17 mouse cellular contexts compared by ENCODE assay signal in genomic region chr6:22474604-22475003, GRCm38 (mm10).
DNase-seq lines count a peak whose midpoint lies in the region; ATAC-seq and TF ChIP-seq lines count a peak whose summit lies in the region.
"Had no signal": no experiment of that assay in that cellular context is flagged by ENCODE, and none has a peak within 500 bp of the region (broad histone marks: within the 10 kb centered on the region; RNA-seq: fewer than 3 reads in every experiment).

No protein-coding gene starts in this region.

- 67% methylated on average over 4 of the region's 4 CpGs for WGBS in liver, adult 2 months

- no peaks in the 10 kb centered on the region for H3K36me3 ChIP-seq in G1E (replicated peaks)
- H3K36me3 ChIP-seq in liver, adult 2 months (ENCODE audit: control insufficient read depth, insufficient read depth, low read length): no peaks in the 10 kb centered on the region
- H3K36me3 ChIP-seq: heart, embryonic 12.5 days; intestine, embryonic 15.5 days; limb, embryonic 12.5 days; midbrain, embryonic 13.5 days; neural tube, embryonic 12.5 days had no signal

- TF ChIP-seq CTCF in G1E (IDR thresholded peaks at IDR 0.05; ENCODE audit: low read depth, low read length): no peak
- TF ChIP-seq CTCF in liver, adult 2 months (IDR thresholded peaks at IDR 0.05; ENCODE audit: low read depth, low read length): no peak

- no peaks in the 10 kb centered on the region for H3K27me3 ChIP-seq in G1E (ENCODE audit: insufficient read depth, low read length)
- no peaks in the 10 kb centered on the region for H3K27me3 ChIP-seq in liver, adult 2 months (ENCODE audit: control insufficient read depth, insufficient read depth, low read length)
- H3K27me3 ChIP-seq: heart, embryonic 12.5 days; intestine, embryonic 15.5 days; limb, embryonic 12.5 days; midbrain, embryonic 13.5 days; neural tube, embryonic 12.5 days had no signal

- peak; percentile 47 for DNase-seq in 3T3-L1 (ENCODE audit: low read depth, low spot score)
- DNase-seq in G1E (ENCODE audit: low spot score): peak; percentile 47
- DNase-seq in liver, adult 2 months (ENCODE audit: extremely low read depth, low read depth, low spot score): peak; percentile 12
- DNase-seq in cerebellum, adult 9-11 months: no peak
- no peak for DNase-seq in thymus, adult 18-20 months
- DNase-seq in natural killer cell, adult 2 months (ENCODE audit: low spot score in 2 of 2): no peak
- DNase-seq: adrenal gland, adult 2 months; gastrocnemius, postnatal 14 days had no signal

- H3K9me3 ChIP-seq in G1E (replicated peaks): no peaks in the 10 kb centered on the region
- H3K9me3 ChIP-seq: heart, embryonic 12.5 days; intestine, embryonic 15.5 days; limb, embryonic 12.5 days; midbrain, embryonic 13.5 days; neural tube, embryonic 12.5 days had no signal

- H3K9ac ChIP-seq in liver, adult 2 months (ENCODE audit: low read depth, low read length): no peak overlapping the region
- H3K9ac ChIP-seq: heart, embryonic 12.5 days; intestine, embryonic 15.5 days; limb, embryonic 12.5 days; midbrain, embryonic 13.5 days; neural tube, embryonic 12.5 days had no signal

- no peak for TF ChIP-seq POLR2A in liver, adult 2 months (IDR thresholded peaks at IDR 0.05; ENCODE audit: extremely low read depth, insufficient read depth, low read length)

- H3K79me2 ChIP-seq in liver, adult 2 months (ENCODE audit: control insufficient read depth, insufficient read depth, low read length): no peaks in the 10 kb centered on the region

- H3K27ac ChIP-seq in liver, adult 2 months (replicated peaks; ENCODE audit: insufficient read depth, low read depth, low read length): no peak overlapping the region
- H3K27ac ChIP-seq: intestine, embryonic 15.5 days; limb, embryonic 12.5 days; midbrain, embryonic 13.5 days; neural tube, embryonic 12.5 days; stomach, postnatal 0 days had no signal

- H3K4me3 ChIP-seq in G1E (ENCODE audit: low read depth, low read length): no peak overlapping the region; the same call in 1 of the 2 replicates
- H3K4me3 ChIP-seq in liver, adult 2 months (ENCODE audit: insufficient read depth, low read depth, low read length): no peak overlapping the region
- H3K4me3 ChIP-seq: heart, embryonic 12.5 days; intestine, embryonic 15.5 days; limb, embryonic 12.5 days; midbrain, embryonic 13.5 days; neural tube, embryonic 12.5 days had no signal

- ATAC-seq in G1E (ENCODE audit: extremely low read depth, insufficient number of reproducible peaks, low FRiP score, poor library complexity, severe bottlenecking): peak; percentile 95
- ATAC-seq in megakaryocyte progenitor cell, adult 5-6 weeks (replicated peaks; ENCODE audit: poor library complexity): peak; percentile 94
- ATAC-seq: forebrain, embryonic 16.5 days; intestine, embryonic 15.5 days; lung, postnatal 0 days; midbrain, embryonic 13.5 days had no signal

- peaks cover 31% of the 10 kb centered on the region for H3K4me1 ChIP-seq in G1E (ENCODE audit: insufficient read depth, low read depth, low read length)
- H3K4me1 ChIP-seq in liver, adult 2 months (ENCODE audit: control insufficient read depth, insufficient read depth, low read length): no peaks in the 10 kb centered on the region
- H3K4me1 ChIP-seq: heart, embryonic 12.5 days; intestine, embryonic 15.5 days; limb, embryonic 12.5 days; midbrain, embryonic 13.5 days; neural tube, embryonic 12.5 days had no signal

Comparison
In these comparisons a context has a peak if more than half of its experiments do, and no peak if none do; other contexts are left out.
1. DNase-seq: peak in 3T3-L1 (single experiment), G1E (single experiment) and liver, adult 2 months (single experiment); none in cerebellum, adult 9-11 months (single experiment), thymus, adult 18-20 months (0 of 2) and natural killer cell, adult 2 months (0 of 2).